In genomic region chr2:11375092-11375491, GRCm38 (mm10) we compare ENCODE assay signal across 1 mouse cellular context.
A peak's percentile ranks its signal among the peaks of the same experiment; 100 is the strongest.
TF ChIP-seq lines count a peak whose summit lies in the region.

No protein-coding gene starts in this region.

TF ChIP-seq in CH12.LX, 34 proteins besides CTCF, POLR2A, EP300 and RAD21 (continued from another document):
- TF ChIP-seq MAFK (IDR thresholded peaks at IDR 0.05; ENCODE audit: insufficient replicate concordance, low read length) = peak; percentile 69; the same call in 1 of the 2 replicates
- peak; percentile 42; the same call in 1 of the 2 replicates for TF ChIP-seq RCOR1 (conservative IDR thresholded peaks at IDR 0.05; ENCODE audit: low read depth, low read length)
